Mouse (Mus musculus): Measurements from ENCODE around the gene Rnf152. TPM values are rescaled to one million over a fixed set of nuclear protein-coding genes. Genes with fewer than 3 reads are reported as not detected.

Rnf152 gene
- polyA plus RNA-seq (2014; fragmentation: Illumina TruSeq; extraction: RNeasy Lipid Tissue Mini Kit (QIAGEN cat#74804); ENCODE audit: low read depth, low replicate concordance): 1.1 TPM

DNA sequence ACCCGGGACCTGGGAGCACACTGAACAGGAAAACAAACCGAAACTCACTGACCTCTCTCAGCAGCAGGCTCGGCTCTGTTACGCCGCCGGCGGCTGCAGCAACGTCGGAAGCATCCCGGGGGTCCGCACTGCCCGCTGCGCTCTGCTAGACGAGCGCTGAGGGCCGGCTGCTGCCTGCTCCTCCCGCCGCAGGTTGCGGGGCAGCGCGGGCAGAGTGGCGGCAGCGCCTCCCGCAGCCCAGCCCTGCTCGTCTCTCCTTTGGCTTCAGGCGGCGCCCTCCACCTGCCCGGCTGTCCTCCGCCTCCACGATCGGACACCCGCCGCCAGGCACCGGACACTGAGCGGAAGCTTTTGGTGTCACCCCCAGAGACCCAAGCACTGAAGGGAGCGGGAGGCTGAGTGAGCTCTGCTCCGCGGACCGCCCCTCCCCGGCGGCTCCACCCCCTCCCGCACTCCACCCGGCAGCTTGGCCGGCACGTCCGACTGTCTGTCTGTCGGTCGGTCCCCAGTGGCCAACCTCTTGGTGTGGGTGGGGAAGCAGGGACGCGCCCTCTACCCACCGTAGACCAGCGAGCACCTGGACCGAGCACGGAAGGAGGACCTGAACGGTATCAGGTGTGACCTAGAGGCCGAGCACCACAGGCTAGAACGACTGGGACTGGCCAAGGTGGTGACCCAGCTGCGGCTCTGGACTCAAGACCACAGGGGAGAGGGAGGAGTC lies at the start of gene Rnf152:
Gene Rnf152, minus strand, starts transcription at position 420 of the 721 bp plus-strand sequence.

All from testis, adult 10 weeks (tissue).